Mouse (Mus musculus): Measurements from ENCODE around the gene Pkd1l3. TPM values are rescaled to one million over a fixed set of nuclear protein-coding genes. Genes with fewer than 3 reads are reported as not detected.

Pkd1l3 gene
- total RNA-seq (2023), result 1 to 10 TPM in 1 of 2 experiments, under 1 TPM in 1; 0.96 to 1.3 TPM

GRCm38 (mm10) chr8:109614243-109615210 lies at the start of gene Pkd1l3:
Gene Pkd1l3 (plus strand): TSS chr8:109614517.

GRCm38 (mm10) chr8:109565498-109566333 lies 48.6 kb upstream of the Pkd1l3 start, which contains the start of the genes Dhx38 and Txnl4b:
Gene Dhx38 (minus strand): TSS chr8:109565861.
Gene Txnl4b (plus strand): TSS chr8:109565892.

GRCm38 (mm10) chr8:109578900-109579301 lies 35.4 kb upstream of the Pkd1l3 start, which contains the start of gene Hp:
Gene Hp (minus strand): TSS chr8:109579172.

GRCm38 (mm10) chr8:109608271-109609152 lies 5.8 kb upstream of the Pkd1l3 start, which contains the start of gene Dhodh:
Gene Dhodh (minus strand): TSS chr8:109608673.

GRCm38 (mm10) chr8:109693146-109693900 lies 79.0 kb downstream of the Pkd1l3 start, which contains the start of gene Ist1:
Gene Ist1 (minus strand): TSS chr8:109693260.

GRCm38 (mm10) chr8:109705320-109706075 lies 91.2 kb downstream of the Pkd1l3 start, which contains the start of gene Zfp821:
Gene Zfp821 (plus strand): TSS chr8:109705546.

Other genes with a start within 250 kb of the Pkd1l3 start
- gene Pmfbp1, start 120.5 kb upstream of the Pkd1l3 start, total RNA-seq (2023), result not detected
- gene Dhx38, start 48.7 kb upstream of the Pkd1l3 start, total RNA-seq (2023), result 10 to 100 TPM; 70.4 to 77.3 TPM
- 1 to 10 TPM; 6.0 to 7.5 TPM for gene Txnl4b, start 48.6 kb upstream of the Pkd1l3 start, total RNA-seq (2023)
- gene Hp, start 35.3 kb upstream of the Pkd1l3 start, total RNA-seq (2023), result under 1 TPM in 1 of 2 experiments, not detected in 1; 0.81 TPM
- gene Dhodh, start 5.8 kb upstream of the Pkd1l3 start, total RNA-seq (2023), result 10 to 100 TPM; 27.1 to 32.7 TPM
- 100 to 1,000 TPM; 117 to 121 TPM for gene Ist1, start 78.7 kb downstream of the Pkd1l3 start, total RNA-seq (2023)
- 10 to 100 TPM; 27.5 to 27.9 TPM for gene Zfp821, start 91.0 kb downstream of the Pkd1l3 start, total RNA-seq (2023)
- gene Atxn1l, start 123.2 kb downstream of the Pkd1l3 start, total RNA-seq (2023), result 10 to 100 TPM; 35.0 to 43.2 TPM
- 100 to 1,000 TPM in 1 of 2 experiments, 10 to 100 TPM in 1; 99.0 to 101 TPM for gene Ap1g1, start 164.0 kb downstream of the Pkd1l3 start, total RNA-seq (2023)